Mouse (Mus musculus): Measurements from ENCODE around the gene Slc16a7. TPM values are rescaled to one million over a fixed set of nuclear protein-coding genes. Genes with fewer than 3 reads are reported as not detected.

The Slc16a7 gene
- polyA plus RNA-seq, 1 experiment = 2.4 TPM

- Histone ChIP-seq H3K36me3 (ENCODE audit: control insufficient read depth, insufficient read depth, low read length) (no peaks in the 10 kb centered on the region), H3K27ac (ENCODE audit: control insufficient read depth, insufficient read depth, low read length) (no peak overlapping the region), H3K27me3 (ENCODE audit: control insufficient read depth, insufficient read depth, low read length) (no peaks in the 10 kb centered on the region), H3K4me3 (ENCODE audit: control insufficient read depth, insufficient read depth, low read length) (no peak overlapping the region), H3K4me1 (replicated peaks; ENCODE audit: control insufficient read depth, insufficient read depth, low read length) (no peaks in the 10 kb centered on the region)
- 50% methylated on average over 4 of the region's 4 CpGs for WGBS
- TF ChIP-seq CTCF (IDR thresholded peaks at IDR 0.05; ENCODE audit: borderline replicate concordance, control insufficient read depth, extremely low read depth, insufficient read depth, low read length, poor library complexity) = no peak
- TF ChIP-seq POLR2A (IDR thresholded peaks at IDR 0.05; ENCODE audit: control insufficient read depth, extremely low read depth, insufficient read depth, low read length, poor library complexity) = no peak
- peak; percentile 37 for DNase-seq
These were observed 124.3 kb downstream of the Slc16a7 start for GRCm38 (mm10) chr10:125264938-125265337.

- WGBS = 98% methylated on average over 4 of the region's 4 CpGs
- no peak overlapping the region for H3K4me3 ChIP-seq (ENCODE audit: control insufficient read depth, insufficient read depth, low read length)
- no peak for TF ChIP-seq CTCF (IDR thresholded peaks at IDR 0.05; ENCODE audit: borderline replicate concordance, control insufficient read depth, extremely low read depth, insufficient read depth, low read length, poor library complexity)
- TF ChIP-seq POLR2A (IDR thresholded peaks at IDR 0.05; ENCODE audit: control insufficient read depth, extremely low read depth, insufficient read depth, low read length, poor library complexity) = no peak
- no peak for DNase-seq
- no peak overlapping the region for H3K27ac ChIP-seq (ENCODE audit: control insufficient read depth, insufficient read depth, low read length)
- H3K27me3 ChIP-seq (ENCODE audit: control insufficient read depth, insufficient read depth, low read length) = no peaks in the 10 kb centered on the region
- H3K4me1 ChIP-seq (replicated peaks; ENCODE audit: control insufficient read depth, insufficient read depth, low read length) = no peaks in the 10 kb centered on the region
- H3K36me3 ChIP-seq (ENCODE audit: control insufficient read depth, insufficient read depth, low read length) = no peaks in the 10 kb centered on the region
These were observed 133.4 kb downstream of the Slc16a7 start for GRCm38 (mm10) chr10:125255904-125256303.

- 90% methylated on average over 2 of the region's 2 CpGs for WGBS
- TF ChIP-seq POLR2A (IDR thresholded peaks at IDR 0.05; ENCODE audit: control insufficient read depth, extremely low read depth, insufficient read depth, low read length, poor library complexity) (no peak), CTCF (IDR thresholded peaks at IDR 0.05; ENCODE audit: borderline replicate concordance, control insufficient read depth, extremely low read depth, insufficient read depth, low read length, poor library complexity) (no peak)
These were observed 174.7 kb downstream of the Slc16a7 start for GRCm38 (mm10) chr10:125214536-125214935.

GRCm38 (mm10) chr10:125213805-125214204 is 175.5 kb downstream of the Slc16a7 start:
- no peak overlapping the region for H3K27ac ChIP-seq (ENCODE audit: control insufficient read depth, insufficient read depth, low read length)
- H3K36me3 ChIP-seq (ENCODE audit: control insufficient read depth, insufficient read depth, low read length) = no peaks in the 10 kb centered on the region
- no peak for DNase-seq
- TF ChIP-seq CTCF (IDR thresholded peaks at IDR 0.05; ENCODE audit: borderline replicate concordance, control insufficient read depth, extremely low read depth, insufficient read depth, low read length, poor library complexity) (no peak), POLR2A (IDR thresholded peaks at IDR 0.05; ENCODE audit: control insufficient read depth, extremely low read depth, insufficient read depth, low read length, poor library complexity) (no peak)
- H3K4me1 ChIP-seq (replicated peaks; ENCODE audit: control insufficient read depth, insufficient read depth, low read length) = no peaks in the 10 kb centered on the region
- no peaks in the 10 kb centered on the region for H3K27me3 ChIP-seq (ENCODE audit: control insufficient read depth, insufficient read depth, low read length)
- no peak overlapping the region for H3K4me3 ChIP-seq (ENCODE audit: control insufficient read depth, insufficient read depth, low read length)
- WGBS = 81% methylated on average over 3 of the region's 3 CpGs

More at GRCm38 (mm10) chr10:125214536-125214935, 174.7 kb downstream of the Slc16a7 start:
- H3K36me3 ChIP-seq (ENCODE audit: control insufficient read depth, insufficient read depth, low read length) = no peaks in the 10 kb centered on the region
- H3K4me3 ChIP-seq (ENCODE audit: control insufficient read depth, insufficient read depth, low read length) = no peak overlapping the region
- H3K27me3 ChIP-seq (ENCODE audit: control insufficient read depth, insufficient read depth, low read length) = no peaks in the 10 kb centered on the region
- no peak overlapping the region for H3K27ac ChIP-seq (ENCODE audit: control insufficient read depth, insufficient read depth, low read length)
- no peaks in the 10 kb centered on the region for H3K4me1 ChIP-seq (replicated peaks; ENCODE audit: control insufficient read depth, insufficient read depth, low read length)
- no peak for DNase-seq

- Histone ChIP-seq H3K27ac (ENCODE audit: control insufficient read depth, insufficient read depth, low read length) (no peak overlapping the region), H3K4me3 (ENCODE audit: control insufficient read depth, insufficient read depth, low read length) (no peak overlapping the region), H3K27me3 (ENCODE audit: control insufficient read depth, insufficient read depth, low read length) (no peaks in the 10 kb centered on the region), H3K4me1 (replicated peaks; ENCODE audit: control insufficient read depth, insufficient read depth, low read length) (no peaks in the 10 kb centered on the region), H3K36me3 (ENCODE audit: control insufficient read depth, insufficient read depth, low read length) (no peaks in the 10 kb centered on the region)
- 69% methylated on average over 5 of the region's 5 CpGs for WGBS
- TF ChIP-seq CTCF (IDR thresholded peaks at IDR 0.05; ENCODE audit: borderline replicate concordance, control insufficient read depth, extremely low read depth, insufficient read depth, low read length, poor library complexity) = no peak
- no peak for TF ChIP-seq POLR2A (IDR thresholded peaks at IDR 0.05; ENCODE audit: control insufficient read depth, extremely low read depth, insufficient read depth, low read length, poor library complexity)
- no peak for DNase-seq
These were observed 201.7 kb downstream of the Slc16a7 start for GRCm38 (mm10) chr10:125187544-125187943.

GRCm38 (mm10) chr10:125185387-125185786 is 203.9 kb downstream of the Slc16a7 start:
- H3K4me3 ChIP-seq (ENCODE audit: control insufficient read depth, insufficient read depth, low read length) = no peak overlapping the region
- no peaks in the 10 kb centered on the region for H3K27me3 ChIP-seq (ENCODE audit: control insufficient read depth, insufficient read depth, low read length)
- H3K27ac ChIP-seq (ENCODE audit: control insufficient read depth, insufficient read depth, low read length) = no peak overlapping the region
- no peak for TF ChIP-seq POLR2A (IDR thresholded peaks at IDR 0.05; ENCODE audit: control insufficient read depth, extremely low read depth, insufficient read depth, low read length, poor library complexity)
- TF ChIP-seq CTCF (IDR thresholded peaks at IDR 0.05; ENCODE audit: borderline replicate concordance, control insufficient read depth, extremely low read depth, insufficient read depth, low read length, poor library complexity) = no peak
- no peaks in the 10 kb centered on the region for H3K4me1 ChIP-seq (replicated peaks; ENCODE audit: control insufficient read depth, insufficient read depth, low read length)
- 94% methylated on average over 4 of the region's 4 CpGs for WGBS
- no peaks in the 10 kb centered on the region for H3K36me3 ChIP-seq (ENCODE audit: control insufficient read depth, insufficient read depth, low read length)
- no peak for DNase-seq

GRCm38 (mm10) chr10:125184146-125184545 is 205.1 kb downstream of the Slc16a7 start:
- Histone ChIP-seq H3K27me3 (ENCODE audit: control insufficient read depth, insufficient read depth, low read length) (no peaks in the 10 kb centered on the region), H3K36me3 (ENCODE audit: control insufficient read depth, insufficient read depth, low read length) (no peaks in the 10 kb centered on the region), H3K27ac (ENCODE audit: control insufficient read depth, insufficient read depth, low read length) (no peak overlapping the region), H3K4me1 (replicated peaks; ENCODE audit: control insufficient read depth, insufficient read depth, low read length) (no peaks in the 10 kb centered on the region), H3K4me3 (ENCODE audit: control insufficient read depth, insufficient read depth, low read length) (no peak overlapping the region)
- TF ChIP-seq CTCF (IDR thresholded peaks at IDR 0.05; ENCODE audit: borderline replicate concordance, control insufficient read depth, extremely low read depth, insufficient read depth, low read length, poor library complexity) = no peak
- TF ChIP-seq POLR2A (IDR thresholded peaks at IDR 0.05; ENCODE audit: control insufficient read depth, extremely low read depth, insufficient read depth, low read length, poor library complexity) = no peak
- 65% methylated on average over 5 of the region's 5 CpGs for WGBS
- no peak for DNase-seq

All from thymus, adult 2 months (tissue).